Mouse (Mus musculus) layer of hippocampus, adult 9-11 months (tissue): ENCODE measurements at regions not wholly inside any gene's neighbourhood (a gene's known extent, or its start where the extent isn't known, plus 50 kb on each side); places are given as distances from the start of the nearest gene placed in this dataset.
A peak's percentile ranks its signal among the peaks of the same experiment; 100 is the strongest.
"Not testable (repeated sequence)": the region's sequence is repeated elsewhere in the genome, so short reads cannot be mapped to it uniquely, and the experiment has no call there.

ENCODE experiments used
- DNase-seq: peaks from one replicate; pipeline ENCODE4 v3.0.0; 2022

DNA sequence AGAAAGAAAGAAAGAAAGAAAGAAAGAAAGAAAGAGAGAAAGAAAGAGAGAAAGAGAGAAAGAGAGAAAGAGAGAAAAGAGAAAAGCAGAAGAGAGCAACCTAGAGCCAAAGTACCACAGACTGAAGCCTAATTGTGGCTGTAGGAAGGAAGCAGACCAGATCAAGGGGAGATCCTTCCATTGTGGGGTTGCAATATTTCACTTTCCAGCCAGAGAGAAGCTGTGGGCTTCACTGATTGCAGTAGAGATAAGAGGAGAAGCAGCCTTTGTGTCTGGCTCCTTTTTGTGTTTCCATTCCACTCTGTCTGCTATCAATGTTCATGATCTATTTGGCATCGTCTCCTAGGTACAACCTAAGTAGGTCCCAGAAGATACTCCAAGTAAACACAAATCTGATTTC is 79.0 kb upstream of the Xcl1 start:
- no peak for DNase-seq

DNA sequence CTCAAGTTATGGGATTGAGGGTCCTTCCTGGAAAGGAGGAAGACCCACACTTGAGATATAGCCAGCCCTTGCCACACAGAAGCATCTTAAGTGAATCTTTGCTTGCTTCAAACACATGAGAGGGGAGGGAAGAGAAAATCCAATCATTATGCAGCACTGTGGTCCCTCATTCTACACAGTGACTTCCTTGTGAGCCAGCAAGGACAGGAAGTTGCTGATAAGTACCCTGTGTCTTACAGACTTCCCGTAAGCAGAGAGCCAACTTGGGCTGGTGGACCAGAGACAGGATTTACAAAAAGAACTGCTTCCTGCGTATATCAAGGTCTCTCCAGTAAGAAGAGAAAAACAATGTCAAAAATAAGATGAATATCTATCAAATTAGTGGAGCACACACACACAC is 78.1 kb upstream of the Xcl1 start:
- no peak for DNase-seq

DNA sequence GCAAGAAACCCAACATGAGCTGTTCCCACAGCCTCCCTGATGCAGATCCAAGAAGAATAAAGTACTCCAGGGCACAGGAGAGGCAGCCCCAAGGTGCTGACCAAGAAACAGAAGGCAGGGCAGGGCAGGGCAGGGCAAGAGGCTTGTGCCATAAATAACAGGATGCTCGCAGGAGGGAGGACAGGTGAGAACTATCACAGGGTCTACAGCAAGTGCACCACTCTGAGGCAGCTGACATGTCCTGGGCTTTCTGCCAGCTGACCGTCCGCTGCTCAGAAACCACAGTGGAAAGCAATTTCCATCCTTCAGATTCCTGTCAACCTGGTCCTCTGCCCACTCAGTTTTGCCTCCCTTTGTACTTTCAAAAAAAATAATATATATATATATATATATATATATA is 77.0 kb upstream of the Xcl1 start:
- no peak for DNase-seq

DNA sequence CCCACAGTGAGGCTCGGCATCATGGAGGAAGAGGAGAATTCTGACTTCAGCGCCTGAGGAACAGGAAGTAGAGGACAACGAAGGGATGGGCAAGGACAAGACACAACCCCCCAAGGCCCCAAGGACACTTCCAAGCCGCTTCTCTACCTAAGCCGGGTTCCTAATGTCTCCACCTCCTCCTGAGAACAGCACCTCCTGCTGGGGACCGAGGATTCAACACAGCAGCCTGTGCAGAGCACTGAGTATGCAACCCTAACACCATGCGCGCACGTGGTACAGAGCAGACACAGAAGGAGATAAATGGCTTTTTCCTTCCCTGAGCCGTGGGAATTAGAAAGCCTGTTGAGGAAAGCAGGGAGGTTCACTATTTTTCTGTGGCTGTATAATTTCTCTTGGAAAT is 64.2 kb upstream of the Xcl1 start:
- DNase-seq: no peak

DNA sequence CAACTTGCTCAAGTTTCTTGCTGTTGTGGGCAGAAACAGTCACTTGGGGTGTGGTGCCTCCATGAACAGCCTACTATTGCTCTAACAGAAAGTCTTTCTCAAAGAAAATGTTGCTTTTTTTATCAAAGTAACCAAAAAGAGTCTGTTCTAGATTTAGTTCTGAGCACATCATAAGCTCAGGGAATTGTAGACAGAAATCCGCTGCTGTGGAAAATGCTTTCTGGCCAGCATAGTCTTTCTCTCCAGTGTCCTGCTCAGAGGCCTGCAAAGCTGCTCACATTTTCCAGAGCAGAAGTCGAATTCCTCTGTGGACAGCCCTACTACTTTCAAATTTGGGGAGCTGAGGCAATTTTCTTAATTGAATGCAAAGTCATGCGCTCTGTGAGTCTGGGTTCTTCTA is 63.3 kb upstream of the Xcl1 start:
- no peak for DNase-seq

DNA sequence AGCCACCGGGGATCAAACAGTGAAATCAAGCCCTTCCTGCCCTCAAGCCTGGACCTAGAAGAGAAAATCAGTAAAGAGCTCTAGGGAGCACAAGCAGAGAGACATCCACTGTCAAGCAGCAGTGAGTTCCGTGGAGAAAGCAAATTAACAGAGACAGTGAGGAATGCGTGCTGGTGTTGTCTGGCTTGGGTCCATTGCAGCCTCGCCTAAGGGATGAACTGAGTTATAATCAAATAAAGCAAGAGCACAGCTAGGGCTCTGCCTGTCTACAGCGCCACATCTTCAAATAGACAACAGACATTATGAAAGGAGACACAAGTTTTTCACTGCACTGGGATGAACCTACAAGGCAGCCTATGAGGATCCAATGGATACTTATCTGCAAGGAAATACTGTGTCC is 62.3 kb upstream of the Xcl1 start:
- no peak for DNase-seq

DNA sequence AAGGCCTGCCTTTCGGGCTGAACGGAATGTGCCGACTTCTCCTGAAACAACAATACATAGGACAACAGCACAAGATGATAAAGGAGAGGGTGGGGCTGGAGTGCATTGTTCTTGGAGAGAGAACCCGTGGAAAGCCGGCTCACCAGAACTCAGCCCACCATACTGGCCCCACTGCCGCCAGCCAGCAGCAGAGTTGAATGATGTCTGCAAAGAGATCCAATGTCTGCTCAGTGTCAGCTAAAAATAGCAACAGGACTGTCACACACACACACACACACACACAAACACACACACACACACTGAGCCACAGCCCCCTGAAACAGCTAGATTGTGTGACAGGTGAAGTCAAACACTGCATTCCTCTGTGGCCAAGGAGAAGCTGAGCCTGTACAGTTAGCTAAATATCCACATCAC is 58.9 kb upstream of the Xcl1 start:
- DNase-seq: no peak

DNA sequence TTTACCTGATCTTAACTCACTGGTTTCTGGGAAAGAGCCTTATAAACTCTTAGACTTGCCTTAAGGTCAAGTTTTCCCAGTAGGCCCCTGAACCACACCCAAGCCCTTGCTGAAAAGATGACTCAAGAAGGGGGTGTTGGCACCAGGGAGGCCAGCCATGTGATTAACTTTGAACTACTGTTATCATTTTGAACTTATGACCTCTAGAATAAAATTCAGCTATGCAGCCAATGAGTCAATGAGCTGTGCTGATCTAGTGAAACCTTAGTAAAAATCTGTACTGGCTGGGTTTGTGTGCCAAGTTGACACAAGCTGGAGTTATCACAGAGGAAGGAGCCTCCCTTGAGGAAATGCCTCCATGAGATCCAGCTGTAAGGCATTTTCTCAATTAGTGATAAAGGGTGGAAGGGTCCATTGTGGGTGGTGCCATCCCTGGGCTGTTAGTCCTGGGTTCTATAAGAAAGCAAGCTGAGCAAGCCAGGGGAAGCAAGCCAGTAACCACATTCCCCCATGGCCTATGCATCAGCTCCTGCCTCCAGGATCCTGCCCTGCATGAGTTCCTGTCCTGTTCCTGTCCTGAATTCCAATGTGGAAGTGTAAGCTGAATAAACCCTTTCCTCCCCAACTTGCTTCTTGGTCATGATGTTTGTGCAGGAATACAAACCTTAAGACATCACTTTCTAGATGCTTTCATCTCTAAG is 58.0 kb upstream of the Xcl1 start:
- DNase-seq: not testable (repeated sequence)

DNA sequence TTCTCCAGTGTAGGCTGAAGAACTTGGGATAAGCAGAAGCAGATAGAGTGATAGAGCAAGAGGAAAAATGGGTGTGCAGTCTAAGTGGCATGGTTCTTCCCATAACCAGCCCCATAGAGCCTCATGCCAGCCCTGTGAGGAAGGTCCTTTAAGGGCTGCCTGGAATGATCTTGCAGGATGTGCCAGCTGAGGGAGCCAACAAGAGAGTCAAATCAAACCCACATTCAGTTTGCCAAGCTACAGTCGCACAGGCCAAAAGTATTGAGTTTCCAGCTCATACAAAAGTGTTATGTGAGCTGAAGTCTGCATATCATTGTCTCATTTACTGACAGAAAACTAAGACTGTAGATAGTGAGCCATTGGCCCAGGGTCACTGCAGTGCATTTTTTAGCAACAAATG is 53.7 kb upstream of the Xcl1 start:
- DNase-seq: peak; percentile 26

DNA sequence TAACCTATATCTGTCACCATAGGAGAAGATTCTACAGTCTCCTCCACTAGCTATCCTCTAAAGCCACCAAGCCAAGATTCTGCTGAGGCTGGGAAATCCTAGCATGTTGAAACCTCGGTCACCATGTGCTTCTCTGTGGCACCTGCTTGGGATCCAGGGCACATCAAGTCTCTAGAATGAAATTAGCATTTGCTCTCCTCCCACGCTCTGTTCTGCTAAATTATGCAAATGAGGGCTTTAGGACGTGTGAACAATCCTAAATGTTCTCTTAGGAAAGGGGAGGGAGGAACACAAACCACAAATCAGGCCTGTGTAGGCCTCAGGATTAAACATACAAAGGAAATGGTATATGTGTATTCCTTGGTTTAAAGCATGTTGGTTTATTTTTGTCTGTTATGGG is 52.9 kb upstream of the Xcl1 start:
- DNase-seq: peak; percentile 79

DNA sequence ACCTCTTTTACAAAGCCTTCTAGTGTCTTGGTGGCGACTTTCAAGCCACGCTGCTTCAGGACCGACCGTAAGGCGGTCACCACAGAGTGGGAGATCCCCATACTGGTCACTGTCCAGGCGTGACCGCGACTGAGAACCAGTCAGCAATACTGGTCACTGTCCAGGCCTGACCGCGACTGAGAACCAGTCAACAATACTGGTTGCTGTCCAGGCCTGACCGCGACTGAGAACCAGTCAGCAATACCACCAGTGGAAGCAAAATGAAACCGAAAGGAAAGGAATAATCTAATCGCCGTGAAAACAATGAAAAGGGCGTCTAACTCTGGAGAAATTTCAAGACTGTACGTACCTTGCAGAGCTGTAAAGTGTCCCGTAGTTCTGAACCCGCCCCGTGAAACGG is 50.2 kb upstream of the Xcl1 start:
- DNase-seq: not testable (repeated sequence)
